Mouse (Mus musculus) kidney, adult 8-10 months (tissue): ENCODE results near the gene Vpreb2.
A peak's percentile ranks its signal among the peaks of the same experiment; 100 is the strongest.
"Not testable (repeated sequence)": the region's sequence is repeated elsewhere in the genome, so short reads cannot be mapped to it uniquely, and the experiment has no call there.

Experiments
- DNase-seq, 2 experiments: peaks; one replicate each; pipeline ENCODE4 v3.0.0; 2022

Vpreb2 gene

GRCm38 (mm10) chr16:17980128-17980527 lies at the start of gene Vpreb2:
Vpreb2 (plus strand) TSS chr16:17980428.
- no peak for DNase-seq

GRCm38 (mm10) chr16:17931906-17932460 lies 48.2 kb upstream of the Vpreb2 start:
- DNase-seq, result no peak

- DNase-seq, result no peak
Observed at GRCm38 (mm10) chr16:17933594-17934444, 46.4 kb upstream of the Vpreb2 start.

- DNase-seq, result no peak
Observed at GRCm38 (mm10) chr16:17934445-17934910, 45.8 kb upstream of the Vpreb2 start.

GRCm38 (mm10) chr16:17936776-17937175 lies 43.5 kb upstream of the Vpreb2 start:
- DNase-seq, result no peak

GRCm38 (mm10) chr16:17938187-17938586 lies 42.0 kb upstream of the Vpreb2 start:
- no peak for DNase-seq

GRCm38 (mm10) chr16:17938821-17939220 lies 41.4 kb upstream of the Vpreb2 start:
- DNase-seq, result peak; percentile 60 to 80

GRCm38 (mm10) chr16:17939255-17939751 lies 40.9 kb upstream of the Vpreb2 start:
- DNase-seq, result no peak

- DNase-seq, result no peak
Observed at GRCm38 (mm10) chr16:17943466-17943865, 36.8 kb upstream of the Vpreb2 start.

GRCm38 (mm10) chr16:17945081-17945831 lies 35.0 kb upstream of the Vpreb2 start:
- DNase-seq, result peak; percentile 28 to 56

- no peak for DNase-seq
Observed at GRCm38 (mm10) chr16:17949421-17949877, 30.8 kb upstream of the Vpreb2 start.

- DNase-seq, result no peak
Observed at GRCm38 (mm10) chr16:17950068-17950467, 30.2 kb upstream of the Vpreb2 start.

GRCm38 (mm10) chr16:17951618-17952017 lies 28.6 kb upstream of the Vpreb2 start:
- DNase-seq, result no peak

GRCm38 (mm10) chr16:17956052-17956638 lies 24.1 kb upstream of the Vpreb2 start:
- DNase-seq, result not testable (repeated sequence)

GRCm38 (mm10) chr16:17962091-17962490 lies 18.1 kb upstream of the Vpreb2 start:
- DNase-seq, result no peak

GRCm38 (mm10) chr16:17971853-17972252 lies 8.4 kb upstream of the Vpreb2 start:
- no peak for DNase-seq

GRCm38 (mm10) chr16:17977840-17978239 lies 2.4 kb upstream of the Vpreb2 start:
- not testable (repeated sequence) for DNase-seq

GRCm38 (mm10) chr16:17983201-17983600 lies 3.0 kb downstream of the Vpreb2 start:
- no peak for DNase-seq

GRCm38 (mm10) chr16:17984231-17984630 lies 4.0 kb downstream of the Vpreb2 start:
- DNase-seq, result no peak

- no peak for DNase-seq
Observed at GRCm38 (mm10) chr16:17985078-17985477, 4.8 kb downstream of the Vpreb2 start.

GRCm38 (mm10) chr16:17986456-17987132 lies 6.4 kb downstream of the Vpreb2 start:
- peak; percentile 34 to 47 for DNase-seq

GRCm38 (mm10) chr16:17987703-17988102 lies 7.5 kb downstream of the Vpreb2 start:
- no peak for DNase-seq
